Mouse (Mus musculus): Measurements from ENCODE around the gene Arid5b. TPM values are rescaled to one million over a fixed set of nuclear protein-coding genes. Genes with fewer than 3 reads are reported as not detected.

The Arid5b gene
- total RNA-seq (2021): 10 to 100 TPM in 1 of 2 experiments, 1 to 10 TPM in 1; 8.3 to 16.9 TPM
- long read RNA-seq, experiment 1, partial matches to known transcripts: 0 of 8 reads
- long read RNA-seq, experiment 1, other reads (novel, unspliced or antisense): 6 of 8 reads
- long read RNA-seq, experiment 2: 0 reads

- Histone ChIP-seq H3K27ac (peak within 1 kb of the TSS; percentile 90), H3K4me3 (peak within 1 kb of the TSS; percentile 73)
- TF ChIP-seq CTCF (IDR thresholded peaks at IDR 0.05): no peak
- DNase-seq: peak; percentile 56
- intact Hi-C loops (cut with DNase I): loop anchor here (5.0 kb wide), 2 partner anchors 86 to 131 kb away; no protein-coding TSS in a partner anchor
These were observed at the start of gene Arid5b for GRCm38 (mm10) chr10:68278632-68279361. Gene Arid5b, minus strand, starts transcription at chr10:68278740.

GRCm38 (mm10) chr10:68325378-68325777 is 46.8 kb upstream of the Arid5b start:
- no peak overlapping the region for H3K4me3 ChIP-seq
- no peak overlapping the region for H3K27ac ChIP-seq
- no peak for TF ChIP-seq CTCF (IDR thresholded peaks at IDR 0.05)
- intact Hi-C loops (cut with DNase I): no loop called here
- no peak for DNase-seq

GRCm38 (mm10) chr10:68324061-68324460 is 45.5 kb upstream of the Arid5b start:
- H3K4me3 ChIP-seq: peak overlapping the region; percentile 8
- no peak overlapping the region for H3K27ac ChIP-seq
- DNase-seq: no peak
- intact Hi-C loops (cut with DNase I): no loop called here
- no peak for TF ChIP-seq CTCF (IDR thresholded peaks at IDR 0.05)

- DNase-seq: no peak
- Histone ChIP-seq H3K4me3 (no peak overlapping the region), H3K27ac (no peak overlapping the region)
- no peak for TF ChIP-seq CTCF (IDR thresholded peaks at IDR 0.05)
- intact Hi-C loops (cut with DNase I): no loop called here
These were observed 44.6 kb upstream of the Arid5b start for GRCm38 (mm10) chr10:68323167-68323566.

- no peak for DNase-seq
- no peak for TF ChIP-seq CTCF (IDR thresholded peaks at IDR 0.05)
- Histone ChIP-seq H3K4me3 (no peak overlapping the region), H3K27ac (no peak overlapping the region)
- intact Hi-C loops (cut with DNase I): no loop called here
These were observed 42.4 kb upstream of the Arid5b start for GRCm38 (mm10) chr10:68320986-68321385.

GRCm38 (mm10) chr10:68320496-68320895 is 42.0 kb upstream of the Arid5b start:
- H3K4me3 ChIP-seq: no peak overlapping the region
- H3K27ac ChIP-seq: no peak overlapping the region
- intact Hi-C loops (cut with DNase I): no loop called here
- TF ChIP-seq CTCF (IDR thresholded peaks at IDR 0.05): no peak
- no peak for DNase-seq

- intact Hi-C loops (cut with DNase I): no loop called here
- H3K4me3 ChIP-seq: no peak overlapping the region
- no peak for TF ChIP-seq CTCF (IDR thresholded peaks at IDR 0.05)
- DNase-seq: no peak
- peak overlapping the region; percentile 58; the same call in 1 of the 2 replicates for H3K27ac ChIP-seq
These were observed 40.9 kb upstream of the Arid5b start for GRCm38 (mm10) chr10:68319438-68319837.

- H3K27ac ChIP-seq: peak overlapping the region; percentile 58
- H3K4me3 ChIP-seq: no peak overlapping the region
- TF ChIP-seq CTCF (IDR thresholded peaks at IDR 0.05): no peak
- DNase-seq: peak; percentile 24
- intact Hi-C loops (cut with DNase I): no loop called here
These were observed 40.0 kb upstream of the Arid5b start for GRCm38 (mm10) chr10:68318438-68318979.

- no peak overlapping the region for H3K4me3 ChIP-seq
- no peak overlapping the region for H3K27ac ChIP-seq
- DNase-seq: no peak
- TF ChIP-seq CTCF (IDR thresholded peaks at IDR 0.05): no peak
- intact Hi-C loops (cut with DNase I): no loop called here
These were observed 34.2 kb upstream of the Arid5b start for GRCm38 (mm10) chr10:68312734-68313133.

GRCm38 (mm10) chr10:68301013-68301412 is 22.5 kb upstream of the Arid5b start:
- no peak for TF ChIP-seq CTCF (IDR thresholded peaks at IDR 0.05)
- DNase-seq: no peak
- intact Hi-C loops (cut with DNase I): no loop called here

GRCm38 (mm10) chr10:68289465-68289864 is 10.9 kb upstream of the Arid5b start:
- no peak for DNase-seq
- H3K4me3 ChIP-seq: no peak overlapping the region
- intact Hi-C loops (cut with DNase I): loop anchor here (5.0 kb wide), 1 partner anchor 417 kb away; no protein-coding TSS in a partner anchor
- no peak overlapping the region for H3K27ac ChIP-seq
- TF ChIP-seq CTCF (IDR thresholded peaks at IDR 0.05): no peak

More at GRCm38 (mm10) chr10:68301013-68301412, 22.5 kb upstream of the Arid5b start:
- Histone ChIP-seq H3K4me3 (no peak overlapping the region), H3K27ac (no peak overlapping the region)

GRCm38 (mm10) chr10:68282466-68283391 is 4.2 kb upstream of the Arid5b start:
- H3K4me3 ChIP-seq: peak overlapping the region; percentile 73
- H3K27ac ChIP-seq: peak overlapping the region; percentile 89
- peak; percentile 86 for TF ChIP-seq CTCF (IDR thresholded peaks at IDR 0.05)
- peak; percentile 88 for DNase-seq
- intact Hi-C loops (cut with DNase I): loop anchor here (5.0 kb wide), 3 partner anchors 75 to 420 kb away; no protein-coding TSS in a partner anchor

Measured in gastrocnemius, adult 2 months (tissue).